Mouse (Mus musculus): ENCODE measurements at regions not wholly inside any gene's neighbourhood (a gene's known extent, or its start where the extent isn't known, plus 50 kb on each side); places are given as distances from the start of the nearest gene placed in this dataset.
"Not testable (repeated sequence)": the region's sequence is repeated elsewhere in the genome, so short reads cannot be mapped to it uniquely, and the experiment has no call there.

DNA sequence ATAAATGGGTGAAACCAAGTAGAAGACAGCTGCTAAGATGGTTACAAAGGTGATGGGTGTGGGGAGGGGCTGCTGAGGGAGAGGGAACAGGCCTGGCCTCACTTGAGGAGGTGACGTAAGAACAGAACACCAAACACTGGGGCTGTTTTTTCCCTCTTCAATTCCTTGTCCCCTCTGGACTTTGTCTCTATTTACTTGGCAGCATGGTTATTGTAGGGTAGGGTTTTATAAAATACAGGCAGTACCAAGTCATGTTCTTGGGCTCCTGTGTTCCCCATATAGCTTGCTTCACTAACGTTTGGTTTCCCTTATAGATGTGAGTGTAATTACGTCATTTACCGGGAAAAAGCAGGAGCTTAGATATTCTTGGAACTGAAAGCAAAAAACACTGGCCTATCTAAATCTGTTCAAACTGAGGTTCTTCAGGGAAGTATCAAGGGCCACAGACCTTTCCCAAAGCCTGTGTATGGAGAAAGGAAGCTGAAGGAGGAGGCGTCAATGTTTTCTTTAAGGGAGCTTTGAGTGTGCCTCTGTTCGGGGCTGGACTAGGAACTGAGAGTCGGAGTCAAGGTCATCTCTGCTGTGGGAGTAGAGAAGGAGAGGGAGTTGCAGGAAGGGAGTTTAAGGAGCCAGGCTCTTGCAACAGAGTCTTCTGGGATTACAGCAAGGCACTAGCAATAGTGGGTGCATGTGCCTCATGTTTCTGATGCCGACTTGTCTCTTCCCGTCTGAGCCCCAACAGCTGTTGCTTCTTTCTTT is 85.1 kb upstream of the Atp1b1 start:
- no peak for DNase-seq

DNA sequence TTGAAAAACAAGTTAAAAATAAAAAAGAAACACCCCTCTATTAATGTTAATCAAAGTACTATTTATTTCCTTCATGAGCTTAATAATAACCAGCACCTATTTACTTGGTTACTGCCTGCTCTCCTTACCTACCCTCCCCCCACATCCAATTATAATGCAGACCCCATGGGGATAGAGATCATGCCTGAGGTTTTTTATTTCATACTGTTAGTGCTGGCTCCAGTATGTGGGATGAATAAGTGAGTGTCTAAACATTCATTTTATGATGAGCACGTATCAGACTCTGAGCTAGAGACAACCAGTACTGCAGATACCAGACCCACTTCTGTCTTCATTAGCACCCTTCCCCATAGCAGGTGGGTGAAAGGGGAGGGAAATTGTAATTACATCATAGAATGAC is 83.6 kb upstream of the Atp1b1 start:
- DNase-seq, result no peak

DNA sequence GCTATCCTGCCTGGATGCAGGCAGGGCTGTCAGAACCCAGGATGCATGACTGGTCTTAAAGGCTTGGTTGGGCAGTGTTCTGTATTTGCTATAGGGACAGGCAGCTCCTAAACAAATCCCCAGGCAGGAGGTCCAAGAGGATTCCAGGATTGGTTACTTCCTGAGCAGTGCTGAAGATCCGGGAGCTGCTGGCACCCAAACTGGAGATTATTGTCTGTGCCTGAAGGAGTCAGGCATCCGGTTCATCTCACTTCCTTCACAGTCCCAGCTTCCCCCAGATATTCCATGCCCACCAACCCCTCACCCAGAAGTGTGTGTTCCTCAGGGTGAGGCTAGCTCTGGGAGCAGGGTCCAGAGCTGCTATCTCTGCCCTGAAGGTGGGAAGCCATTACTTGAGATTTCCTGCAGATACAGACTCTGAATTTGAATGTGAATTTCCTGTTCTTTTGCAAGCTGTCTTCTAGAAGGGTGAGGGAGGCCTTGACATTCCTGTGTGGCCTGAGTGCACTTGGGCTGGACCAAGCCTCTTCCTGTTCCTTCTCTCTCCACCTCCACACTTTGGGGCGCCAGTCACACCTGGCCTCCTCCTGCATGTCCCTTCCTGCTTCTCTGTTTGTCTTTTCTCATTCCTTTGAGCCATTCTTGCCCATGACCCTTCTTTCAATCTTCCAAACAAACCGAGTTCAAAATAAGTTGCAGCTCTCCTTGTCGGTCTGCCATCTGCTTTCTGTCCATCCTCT is 80.3 kb upstream of the Atp1b1 start:
- no peak for DNase-seq

DNA sequence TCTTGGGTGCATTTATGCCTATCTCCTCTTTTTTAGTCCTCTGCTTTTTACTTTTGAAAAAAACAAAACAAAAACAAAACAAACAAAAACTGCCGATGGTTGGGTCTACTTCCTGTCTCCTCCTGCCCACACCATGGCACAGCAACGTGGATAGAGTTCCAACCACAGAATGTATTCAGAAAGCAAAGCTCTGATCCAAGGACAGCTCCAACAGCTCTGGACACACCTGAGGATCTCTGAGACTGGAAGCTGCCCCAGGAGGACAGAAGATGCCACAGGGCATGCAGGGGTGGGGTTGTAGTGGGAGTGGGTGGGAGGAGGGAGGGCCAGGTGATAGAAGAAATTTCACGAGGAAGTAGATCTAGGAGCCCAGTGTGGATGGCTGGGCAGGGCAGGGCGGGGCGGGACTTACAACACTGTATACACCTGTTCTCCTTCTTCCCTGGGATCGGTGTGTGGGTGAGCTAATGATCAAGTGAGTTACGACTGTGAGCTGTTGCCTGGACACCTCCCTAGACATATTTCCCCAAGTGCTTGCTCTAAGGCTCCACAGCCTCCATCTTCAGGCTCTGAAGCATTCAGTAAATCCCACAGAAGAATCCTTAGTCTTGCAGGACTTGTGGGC is 79.3 kb upstream of the Atp1b1 start:
- DNase-seq, result no peak

DNA sequence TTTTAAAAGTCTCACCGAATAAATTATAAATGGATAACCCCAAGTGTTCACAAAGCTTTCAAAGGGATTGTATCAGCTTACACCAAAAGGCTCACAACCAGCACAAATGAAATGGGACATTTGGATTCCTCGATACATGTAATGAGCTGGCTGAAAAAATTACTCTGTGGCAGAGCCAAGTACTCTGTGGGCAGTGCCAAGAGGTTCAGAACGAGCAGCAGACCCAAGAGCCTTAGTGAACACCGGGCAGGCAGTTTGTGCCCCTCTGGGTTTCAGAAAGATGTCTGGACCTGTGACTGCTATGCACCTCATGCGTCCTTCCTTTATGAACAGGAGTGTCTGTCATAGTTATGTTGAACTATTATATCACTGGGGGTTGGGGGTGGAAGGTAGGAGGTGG is 74.0 kb upstream of the Atp1b1 start:
- DNase-seq, result peak; percentile 60 to 63

DNA sequence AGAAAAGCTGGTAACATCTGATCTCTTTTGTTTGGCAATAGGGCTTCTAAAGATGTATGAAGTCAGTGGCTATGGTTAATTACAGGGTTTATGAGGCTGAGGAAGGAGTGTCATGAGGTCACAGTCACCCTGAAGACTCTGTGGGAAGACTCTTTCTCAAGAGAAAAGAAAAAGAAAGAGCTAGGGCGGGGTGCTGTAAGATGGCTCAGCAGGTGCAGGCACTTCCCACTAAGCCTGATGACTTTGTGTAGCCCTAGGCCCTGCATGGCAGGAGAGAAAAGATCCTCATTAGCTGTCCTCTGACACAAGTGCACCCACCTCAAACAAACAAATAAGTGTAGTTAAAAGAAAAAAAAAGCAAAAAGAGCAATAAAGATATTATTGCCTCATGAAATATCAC is 73.6 kb upstream of the Atp1b1 start:
- DNase-seq, result no peak

DNA sequence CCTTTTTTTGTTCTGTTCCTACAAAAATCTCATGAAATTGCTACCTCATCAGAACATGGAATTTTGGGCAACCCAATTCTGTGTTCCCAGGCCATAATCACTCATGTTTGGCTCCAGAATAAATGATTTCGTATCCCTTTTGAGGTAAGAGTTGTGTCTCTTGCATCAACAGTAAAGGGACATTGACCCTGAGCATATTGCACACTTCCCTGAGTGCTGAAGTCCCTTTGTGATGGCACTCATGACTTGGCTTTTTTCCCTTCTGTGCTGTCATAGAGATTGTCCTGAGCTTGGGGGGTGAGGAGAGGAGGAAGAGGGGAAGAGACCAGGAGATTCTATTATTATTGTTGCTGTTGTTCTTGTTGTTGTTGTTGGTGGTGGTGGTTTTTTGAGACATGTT is 68.6 kb upstream of the Atp1b1 start:
- no peak for DNase-seq

DNA sequence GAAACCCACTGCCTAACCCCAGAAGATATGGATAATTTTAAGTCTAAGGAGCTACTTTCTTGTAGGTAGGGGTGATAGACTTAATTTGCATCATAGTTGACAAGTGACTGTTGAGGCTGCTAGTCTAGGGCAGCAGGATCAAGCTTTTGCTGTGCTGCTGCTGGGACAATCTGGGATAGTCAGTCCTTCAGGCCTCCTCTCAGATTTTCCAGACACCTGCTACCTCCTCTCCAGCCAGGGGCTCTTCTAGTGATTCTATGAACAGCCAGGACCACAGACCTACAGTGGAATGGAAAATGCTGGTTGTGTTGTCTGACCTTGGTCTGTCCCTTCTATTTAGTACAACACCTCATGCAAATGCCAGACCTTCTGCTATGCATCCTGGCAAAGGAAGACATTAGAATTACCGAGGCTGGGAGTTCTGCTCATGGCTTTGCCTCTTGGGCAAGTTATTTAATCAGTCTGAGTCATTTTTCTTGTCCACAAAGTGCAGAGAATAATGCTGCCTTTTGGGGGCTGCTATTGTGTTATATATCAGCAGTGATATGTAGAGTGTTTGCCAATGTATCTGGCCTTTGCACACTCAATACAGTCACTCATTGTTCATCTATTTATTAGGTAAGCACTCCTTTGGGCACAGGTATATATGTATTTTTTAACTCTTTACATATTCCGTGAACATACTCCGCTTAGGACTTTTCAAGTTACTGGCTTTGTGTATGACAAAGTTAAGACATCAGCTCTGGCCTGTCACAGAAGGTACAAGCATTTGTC is 64.4 kb upstream of the Atp1b1 start:
- no peak for DNase-seq

DNA sequence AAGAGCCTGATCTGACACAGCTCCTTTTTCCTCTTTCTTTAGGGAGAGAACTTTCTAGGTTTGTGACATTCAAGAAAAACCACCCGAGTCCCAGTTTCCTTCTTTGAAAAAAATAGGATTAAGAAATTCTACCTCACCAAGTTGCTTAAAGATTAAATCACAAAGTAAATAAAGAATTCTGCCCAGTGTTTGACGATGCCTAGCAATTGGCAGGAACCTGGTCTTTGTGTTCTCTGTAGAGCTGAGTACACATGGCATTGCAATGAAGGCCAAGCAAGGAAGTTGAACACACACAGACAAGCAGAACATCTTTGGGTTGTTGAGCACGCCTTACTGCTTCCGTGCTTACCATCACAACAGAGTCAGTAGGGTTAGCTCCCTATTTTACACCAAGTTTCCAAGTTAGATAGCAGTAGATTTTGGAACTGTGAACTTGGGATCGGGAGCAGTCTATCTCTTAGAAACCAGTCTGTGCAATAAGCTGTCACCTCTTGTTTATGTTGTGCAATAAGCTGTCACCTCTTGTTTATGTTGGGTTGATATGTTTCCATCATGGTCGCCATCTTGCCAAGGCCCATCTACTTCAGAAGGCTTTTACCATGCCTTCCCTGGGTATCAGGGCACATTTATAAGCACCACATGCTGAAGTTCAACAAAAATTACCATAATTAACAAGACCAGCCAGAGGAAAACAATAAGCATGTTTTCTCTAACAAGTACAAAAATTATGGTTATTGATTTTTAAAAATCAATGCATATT is 63.4 kb upstream of the Atp1b1 start:
- DNase-seq, result no peak

DNA sequence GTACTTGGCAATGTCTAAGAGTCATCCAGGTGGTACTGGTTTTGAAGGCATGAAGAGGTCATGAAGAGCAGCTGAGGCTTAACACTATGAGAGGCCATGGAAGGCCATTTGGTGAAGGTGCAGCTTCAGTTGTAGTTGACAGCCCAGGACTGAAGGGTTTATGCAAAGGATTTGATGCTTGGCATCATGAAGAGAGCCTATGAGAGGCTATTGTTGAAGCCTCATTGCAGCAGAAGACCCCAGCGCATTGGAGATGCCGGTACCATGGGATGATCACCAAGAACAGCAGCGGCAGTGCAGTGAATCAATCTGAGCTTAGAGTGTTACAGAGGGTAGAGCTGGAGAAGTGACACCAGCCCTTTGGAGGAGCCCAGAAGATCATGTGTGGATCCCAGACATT is 60.7 kb upstream of the Atp1b1 start:
- DNase-seq, result no peak

DNA sequence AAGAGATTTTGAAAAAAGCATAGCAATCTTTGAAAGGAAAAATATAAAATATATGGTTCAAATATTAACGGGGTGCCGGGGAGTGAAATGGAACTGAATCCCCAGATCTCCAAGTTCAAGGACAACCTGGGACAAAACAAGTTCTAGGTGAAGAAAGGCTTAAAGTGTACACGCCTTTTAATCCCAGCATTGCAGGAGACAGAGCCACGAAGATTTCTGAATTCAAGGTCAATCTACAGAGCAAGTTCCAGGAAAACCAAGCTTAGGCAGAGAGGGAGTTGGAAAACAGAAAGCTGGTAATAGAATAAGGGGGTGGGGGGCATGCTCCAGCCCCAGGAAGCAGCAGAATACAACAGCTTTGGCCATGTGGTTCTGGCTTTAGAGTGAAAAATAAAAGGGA is 60.2 kb upstream of the Atp1b1 start:
- DNase-seq, result no peak

DNA sequence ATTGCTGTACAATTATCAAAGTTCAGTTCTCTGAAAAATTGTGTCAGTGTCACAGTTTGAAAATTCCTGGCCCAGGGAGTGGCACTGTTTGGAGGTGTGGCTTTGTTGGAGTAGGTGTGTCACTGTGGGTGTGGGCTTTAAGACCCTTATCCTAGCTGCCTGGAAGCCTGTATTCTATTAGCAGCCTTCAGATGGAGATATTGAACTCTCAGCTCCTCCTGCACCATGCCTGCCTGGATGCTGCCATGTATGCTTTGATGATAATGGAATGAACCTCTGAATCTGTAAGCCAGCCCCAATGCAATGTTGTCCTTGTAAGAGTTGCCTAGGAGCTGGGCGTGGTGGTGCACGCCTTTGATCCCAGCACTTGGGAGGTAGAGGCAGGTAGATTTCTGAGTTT is 59.2 kb upstream of the Atp1b1 start:
- not testable (repeated sequence) for DNase-seq

DNA sequence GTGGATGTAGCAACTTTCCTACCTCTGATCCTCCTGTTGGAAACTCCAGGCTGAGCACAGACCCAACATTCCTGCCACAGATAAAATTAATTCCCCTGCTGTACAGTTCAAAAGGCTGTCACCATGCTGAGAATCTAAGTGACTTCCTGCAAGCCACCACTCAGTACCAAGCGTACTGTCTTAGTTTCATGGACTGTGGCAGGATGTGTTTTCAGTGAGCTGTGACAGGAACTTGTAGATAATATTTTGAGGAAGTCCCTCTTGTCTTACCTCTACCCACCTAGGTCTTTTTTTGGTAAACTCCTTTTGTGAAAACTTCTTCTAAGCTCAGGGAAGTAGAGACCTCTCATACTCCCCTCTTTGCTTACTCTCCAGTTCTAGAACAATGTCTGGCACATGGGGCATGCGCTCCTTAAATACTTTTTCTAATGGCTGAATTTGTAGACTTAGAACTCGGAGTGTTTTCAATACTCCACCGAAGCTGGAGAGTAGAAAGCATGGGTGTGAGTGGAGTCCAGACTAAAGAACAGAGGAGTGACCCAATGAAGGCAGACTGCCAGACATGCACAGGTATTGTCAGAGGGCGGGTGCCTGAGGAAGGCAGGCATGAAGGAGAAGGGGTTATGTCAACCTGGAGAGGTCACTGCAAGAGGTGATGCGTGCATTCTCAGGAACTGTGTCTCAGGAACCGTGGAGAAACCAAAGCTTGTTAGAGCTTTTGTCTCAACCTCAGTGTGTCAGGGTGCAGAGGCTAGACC is 53.7 kb upstream of the Atp1b1 start:
- DNase-seq, result no peak

DNA sequence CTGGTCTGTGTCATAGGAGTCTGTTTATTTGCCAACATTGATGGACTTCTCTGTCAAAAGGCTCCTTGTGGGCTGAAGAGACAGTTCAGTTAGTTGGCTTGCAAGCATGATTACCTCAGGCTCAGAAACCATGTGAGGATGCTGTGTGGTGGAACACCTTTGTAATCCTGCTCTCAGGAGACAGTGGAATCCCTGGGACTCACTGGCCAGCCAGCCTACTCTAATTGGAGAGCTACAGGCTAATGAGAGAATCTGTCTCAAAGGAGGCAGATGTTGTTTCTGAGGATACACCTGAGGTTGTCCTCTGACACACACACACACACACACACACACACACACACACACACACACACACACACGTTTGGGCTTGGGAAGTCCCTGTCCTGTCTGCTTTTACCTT is 51.1 kb upstream of the Atp1b1 start:
- no peak for DNase-seq

DNA sequence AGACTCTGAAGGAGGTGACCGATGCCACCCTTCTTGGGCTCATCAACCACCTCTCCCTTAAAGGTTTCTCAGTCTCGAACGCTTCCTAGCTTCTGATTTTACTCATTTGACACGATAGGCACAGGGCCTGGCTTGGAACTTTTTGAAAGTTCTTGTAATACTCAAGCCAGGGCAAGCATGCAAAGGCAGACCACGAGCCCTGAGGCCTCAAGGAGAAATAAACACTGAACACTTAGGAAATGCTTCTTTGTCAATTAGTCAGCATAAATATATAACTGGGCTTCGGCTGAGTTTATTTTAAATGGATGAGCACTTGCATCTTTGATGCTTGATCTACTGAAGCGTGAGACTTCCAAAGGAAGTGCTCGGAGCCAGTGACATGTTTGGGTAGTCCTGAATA is 50.4 kb upstream of the Atp1b1 start:
- DNase-seq, result no peak

DNA sequence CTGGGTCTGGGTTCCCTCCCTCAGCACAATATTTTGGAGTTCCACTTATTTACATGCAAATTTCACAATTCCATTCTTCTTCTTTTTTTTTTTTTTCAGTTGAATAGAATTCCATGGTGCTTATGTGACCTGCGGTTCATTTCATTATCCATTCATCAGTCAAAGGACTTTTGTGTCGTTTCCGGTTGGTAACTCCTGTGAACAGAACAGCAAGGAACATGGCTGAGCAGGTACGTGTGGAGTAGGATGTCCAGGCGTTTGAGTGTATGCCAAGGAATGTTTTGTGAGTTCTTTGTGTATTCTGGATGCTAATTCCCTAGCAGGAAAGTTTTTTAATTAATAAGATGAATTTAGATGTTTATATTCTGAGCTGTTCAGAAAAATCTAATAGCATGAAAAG is 50.0 kb upstream of the Atp1b1 start:
- no peak for DNase-seq

Measured in cerebellum, postnatal 10 days (tissue).